Mouse (Mus musculus): ENCODE measurements around the gene Ccn2. TPM values are rescaled to one million over a fixed set of nuclear protein-coding genes. Genes with fewer than 3 reads are reported as not detected.
A peak's percentile ranks its signal among the peaks of the same experiment; 100 is the strongest.
"Not testable (repeated sequence)": the region's sequence is repeated elsewhere in the genome, so short reads cannot be mapped to it uniquely, and the experiment has no call there.

The Ccn2 gene
- total RNA-seq, 2 experiments from 2014 or later: not detected

DNA sequence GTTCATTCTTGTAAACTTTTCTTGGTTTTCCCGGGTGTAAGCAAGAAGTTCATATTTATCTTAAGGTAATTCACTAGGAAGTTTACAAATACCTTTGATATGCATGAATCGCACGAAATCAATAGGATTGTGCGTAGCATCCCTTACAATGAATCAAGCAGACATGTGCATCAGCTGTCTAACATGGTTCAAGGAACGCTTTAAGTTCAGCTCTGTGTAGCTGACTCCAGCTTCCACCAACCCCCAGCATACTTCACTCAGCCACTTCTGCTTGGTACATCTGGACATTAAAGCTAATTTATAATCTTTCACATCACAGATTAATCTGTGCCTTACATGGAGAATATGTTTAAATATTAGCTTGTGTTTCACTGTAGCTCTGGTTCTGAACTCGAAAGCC, 3.5 kb downstream of the Ccn2 start:
- ATAC-seq (replicated peaks; ENCODE audit: low FRiP score, low TSS enrichment, poor library complexity, severe bottlenecking): no peak

GRCm38 (mm10) chr10:24599802-24600201, 4.6 kb downstream of the Ccn2 start:
- no peak for ATAC-seq (replicated peaks; ENCODE audit: low FRiP score, low TSS enrichment, poor library complexity, severe bottlenecking)

- no peak for ATAC-seq (replicated peaks; ENCODE audit: low FRiP score, low TSS enrichment, poor library complexity, severe bottlenecking)
Measured at GRCm38 (mm10) chr10:24603035-24603434, 7.8 kb downstream of the Ccn2 start.

DNA sequence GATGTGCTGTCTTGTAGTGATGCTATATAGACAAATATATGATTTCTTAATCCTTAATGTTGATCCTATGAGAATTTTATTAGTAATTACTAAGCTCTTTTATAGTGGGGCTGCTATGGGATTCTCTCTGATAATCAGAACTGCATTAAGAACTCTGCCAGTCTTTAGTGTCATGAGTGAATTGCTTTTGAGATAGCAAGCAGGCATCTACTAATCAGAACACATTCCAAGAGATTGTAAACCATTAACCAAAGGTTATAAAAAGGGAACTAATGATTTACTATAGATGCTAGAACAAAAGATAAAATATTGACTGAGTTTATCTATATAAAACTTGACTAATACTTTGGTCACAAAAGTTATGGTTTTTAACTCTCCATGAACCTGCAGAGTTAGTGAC, 8.5 kb downstream of the Ccn2 start:
- no peak for ATAC-seq (replicated peaks; ENCODE audit: low FRiP score, low TSS enrichment, poor library complexity, severe bottlenecking)

DNA sequence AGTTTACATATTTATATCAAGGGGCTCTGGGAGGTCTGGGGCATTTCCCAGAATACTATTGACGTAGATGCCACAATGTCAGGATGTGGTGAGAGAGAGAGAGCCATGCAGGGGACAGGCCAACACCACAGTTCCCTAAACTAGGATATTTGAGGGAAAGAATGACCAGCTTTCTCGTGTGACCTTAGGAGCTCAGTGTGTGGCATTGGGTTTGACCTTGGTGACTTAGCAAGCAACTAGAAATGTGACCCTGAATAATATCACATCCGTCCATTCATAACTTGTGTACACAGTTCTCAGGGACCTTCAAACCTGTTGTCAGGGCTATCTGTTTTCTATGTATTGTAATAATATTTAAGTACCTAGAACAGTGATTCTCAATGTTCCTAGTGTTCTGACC, 13.9 kb downstream of the Ccn2 start:
- no peak for ATAC-seq (replicated peaks; ENCODE audit: low FRiP score, low TSS enrichment, poor library complexity, severe bottlenecking)

DNA sequence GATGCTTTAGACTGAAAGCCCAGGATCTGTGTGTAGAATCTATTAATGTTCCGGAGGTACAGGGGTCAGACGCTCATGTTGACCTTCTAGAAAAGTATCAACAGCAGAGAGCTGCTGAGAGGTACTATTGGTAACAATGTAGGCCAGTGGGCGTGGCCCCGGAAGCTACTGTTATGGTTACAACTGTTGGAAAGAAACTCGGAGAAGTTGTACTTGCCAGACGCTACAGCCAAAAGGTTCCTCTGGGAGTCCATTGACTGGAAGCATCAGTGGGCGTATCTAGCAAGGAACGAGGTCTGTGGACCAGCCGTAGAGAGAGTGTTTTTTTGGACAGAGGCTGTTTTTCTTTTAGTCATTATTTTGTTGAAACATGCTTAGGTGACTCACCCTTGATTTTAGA, 14.5 kb downstream of the Ccn2 start:
- no peak for ATAC-seq (replicated peaks; ENCODE audit: low FRiP score, low TSS enrichment, poor library complexity, severe bottlenecking)

GRCm38 (mm10) chr10:24614726-24615125, 19.5 kb downstream of the Ccn2 start:
- no peak for ATAC-seq (replicated peaks; ENCODE audit: low FRiP score, low TSS enrichment, poor library complexity, severe bottlenecking)

- no peak for ATAC-seq (replicated peaks; ENCODE audit: low FRiP score, low TSS enrichment, poor library complexity, severe bottlenecking)
Measured at GRCm38 (mm10) chr10:24615799-24616198, 20.6 kb downstream of the Ccn2 start.

DNA sequence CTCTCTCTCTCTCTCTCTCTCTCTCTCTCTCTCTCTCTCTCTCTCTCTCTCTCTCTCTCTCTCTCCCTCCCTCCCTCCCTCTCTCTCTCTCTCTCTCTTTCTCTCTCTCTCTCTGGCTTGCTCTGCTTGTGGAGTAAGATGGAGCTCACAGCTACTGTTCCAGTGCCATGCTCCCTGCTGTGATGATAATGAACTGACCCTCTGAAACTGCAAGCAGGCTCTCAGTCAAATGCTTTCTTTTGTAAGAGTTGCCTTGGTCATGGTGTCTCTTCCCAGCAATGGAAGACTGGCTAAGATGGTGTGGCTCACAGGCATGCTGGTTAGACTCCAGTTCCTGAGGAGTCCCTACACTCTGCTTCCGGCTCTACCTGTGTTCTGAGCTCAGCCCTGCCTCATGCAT, 21.3 kb downstream of the Ccn2 start:
- not testable (repeated sequence) for ATAC-seq (replicated peaks; ENCODE audit: low FRiP score, low TSS enrichment, poor library complexity, severe bottlenecking)

GRCm38 (mm10) chr10:24621572-24621971, 26.3 kb downstream of the Ccn2 start:
- ATAC-seq (replicated peaks; ENCODE audit: low FRiP score, low TSS enrichment, poor library complexity, severe bottlenecking): peak; percentile 60

- ATAC-seq (replicated peaks; ENCODE audit: low FRiP score, low TSS enrichment, poor library complexity, severe bottlenecking): peak; percentile 86
Measured at GRCm38 (mm10) chr10:24622586-24622985, 27.3 kb downstream of the Ccn2 start.

DNA sequence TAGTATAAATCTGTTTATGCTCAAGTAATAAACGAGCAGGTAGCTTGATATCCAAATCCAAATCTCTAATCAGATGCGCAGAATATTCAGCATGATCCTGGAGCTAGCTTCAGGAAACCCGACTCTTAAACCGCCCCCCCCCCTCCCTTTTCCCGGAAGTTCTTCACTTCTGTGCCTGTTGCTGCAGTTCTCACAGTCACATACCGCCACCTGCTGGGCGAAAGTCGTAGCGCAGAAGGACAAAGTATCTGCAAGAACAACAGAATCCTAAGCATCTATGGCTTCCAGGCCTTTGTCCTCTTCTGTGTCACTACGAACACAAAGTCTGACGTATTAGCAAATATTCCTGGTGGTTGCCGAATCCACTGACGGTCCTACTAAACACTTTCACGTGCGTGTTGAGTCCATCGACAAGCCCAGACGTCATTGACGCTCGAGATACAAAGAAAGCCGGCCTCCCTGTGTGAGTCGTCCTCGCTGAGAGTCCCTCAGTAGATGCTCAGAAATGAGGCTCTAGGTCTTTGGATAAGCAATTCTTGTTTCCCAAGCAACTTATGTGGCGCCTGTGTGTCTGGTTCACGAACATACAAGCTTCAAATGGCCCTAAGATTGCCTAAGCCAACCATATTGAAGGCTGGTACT, 29.9 kb downstream of the Ccn2 start:
- no peak for ATAC-seq (replicated peaks; ENCODE audit: low FRiP score, low TSS enrichment, poor library complexity, severe bottlenecking)

DNA sequence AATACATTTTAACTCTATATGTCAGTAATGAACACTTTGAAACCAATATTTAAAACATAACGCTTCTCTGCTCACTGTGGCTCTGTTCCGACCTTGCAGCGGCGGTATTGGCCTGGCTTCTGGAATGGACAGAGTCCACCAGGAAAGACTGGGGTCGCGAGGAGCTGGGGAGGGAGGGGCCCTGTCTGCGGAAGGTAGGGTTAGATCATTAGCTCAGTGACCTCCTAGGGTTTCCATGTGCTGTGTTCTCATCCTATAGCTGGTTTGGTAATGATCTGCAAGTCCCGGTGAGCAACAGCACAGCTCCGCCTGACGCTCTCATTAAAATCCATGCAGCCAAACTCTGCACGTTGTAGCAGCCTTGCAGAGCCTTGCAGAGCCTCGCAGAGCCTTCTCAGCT, 32.0 kb downstream of the Ccn2 start:
- ATAC-seq (replicated peaks; ENCODE audit: low FRiP score, low TSS enrichment, poor library complexity, severe bottlenecking): no peak

- ATAC-seq (replicated peaks; ENCODE audit: low FRiP score, low TSS enrichment, poor library complexity, severe bottlenecking): no peak
Measured at GRCm38 (mm10) chr10:24628466-24628865, 33.2 kb downstream of the Ccn2 start.

- ATAC-seq (replicated peaks; ENCODE audit: low FRiP score, low TSS enrichment, poor library complexity, severe bottlenecking): peak; percentile 72
Measured at GRCm38 (mm10) chr10:24629086-24629720, 34.0 kb downstream of the Ccn2 start.

DNA sequence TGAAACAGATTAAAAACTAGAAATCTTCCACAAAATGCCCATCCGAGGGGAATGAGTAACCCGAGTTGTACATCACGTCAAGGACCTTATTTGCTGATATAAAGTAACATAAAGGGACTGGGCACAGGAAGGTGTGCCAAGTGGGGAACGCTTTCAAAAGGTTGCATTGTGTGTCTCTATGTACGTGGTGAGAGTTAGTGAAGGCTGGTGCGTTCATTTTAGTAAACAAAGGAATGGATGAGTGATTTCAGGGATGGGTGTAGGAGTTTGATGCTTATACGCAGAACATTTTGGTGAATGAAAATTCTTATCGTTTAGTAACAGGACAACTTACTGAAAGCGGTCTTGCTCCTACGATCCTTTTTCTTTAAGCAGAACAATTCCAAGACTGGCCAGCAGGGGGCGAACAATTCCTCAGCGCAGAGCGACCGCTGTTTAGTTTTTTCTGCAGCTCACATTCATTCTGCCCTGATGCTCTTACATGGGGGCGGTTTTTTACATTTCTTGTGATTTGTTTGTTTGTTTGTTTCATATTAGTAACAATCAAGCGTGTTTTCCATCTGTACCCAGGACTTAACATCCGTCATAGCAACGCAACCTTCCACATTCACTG, 35.3 kb downstream of the Ccn2 start:
- peak; percentile 35 for ATAC-seq (replicated peaks; ENCODE audit: low FRiP score, low TSS enrichment, poor library complexity, severe bottlenecking)

DNA sequence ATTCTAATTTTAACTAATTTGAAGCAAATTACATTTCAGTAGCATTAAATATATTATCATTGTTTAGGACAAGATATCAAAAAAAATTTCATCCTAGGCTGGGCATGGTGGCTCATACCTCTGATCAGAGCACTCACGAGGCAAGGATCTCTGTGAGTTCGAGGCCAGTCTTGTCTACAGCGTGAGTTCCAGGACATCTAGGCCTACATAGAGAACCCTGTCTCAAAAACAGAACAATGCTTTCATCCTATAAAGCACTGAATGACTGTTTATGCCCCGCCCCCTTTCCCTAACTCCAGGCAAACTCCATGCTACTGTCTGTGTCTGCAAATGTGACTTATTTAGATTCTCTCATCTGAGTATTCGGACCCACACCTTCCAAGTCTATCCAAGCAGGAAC, 35.9 kb downstream of the Ccn2 start:
- no peak for ATAC-seq (replicated peaks; ENCODE audit: low FRiP score, low TSS enrichment, poor library complexity, severe bottlenecking)

- no peak for ATAC-seq (replicated peaks; ENCODE audit: low FRiP score, low TSS enrichment, poor library complexity, severe bottlenecking)
Measured at GRCm38 (mm10) chr10:24634288-24634687, 39.0 kb downstream of the Ccn2 start.

DNA sequence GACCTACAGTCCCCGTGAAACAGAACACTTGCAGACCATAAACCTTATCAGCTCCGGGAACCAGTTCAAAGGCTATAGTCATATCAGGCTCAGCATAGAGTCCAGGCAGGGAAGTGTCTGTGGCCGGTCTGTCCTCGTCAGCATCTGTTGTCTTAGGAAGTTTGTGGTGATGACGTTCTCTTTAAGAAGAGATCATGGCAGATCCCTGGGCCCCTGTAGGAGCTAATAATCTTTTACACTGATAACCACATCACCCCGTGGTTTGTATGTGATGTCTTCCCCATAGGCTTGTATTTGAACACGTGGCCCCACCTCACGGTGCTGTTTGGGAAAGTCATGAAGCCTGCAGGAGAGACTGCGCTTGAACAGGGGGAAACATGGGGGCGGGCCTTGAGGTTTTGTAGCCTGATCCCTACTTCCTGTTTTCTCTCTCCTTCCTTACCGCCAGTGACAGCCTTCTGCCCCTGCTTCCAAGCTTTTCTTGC, 40.1 kb downstream of the Ccn2 start:
- peak; percentile 55 for ATAC-seq (replicated peaks; ENCODE audit: low FRiP score, low TSS enrichment, poor library complexity, severe bottlenecking)

DNA sequence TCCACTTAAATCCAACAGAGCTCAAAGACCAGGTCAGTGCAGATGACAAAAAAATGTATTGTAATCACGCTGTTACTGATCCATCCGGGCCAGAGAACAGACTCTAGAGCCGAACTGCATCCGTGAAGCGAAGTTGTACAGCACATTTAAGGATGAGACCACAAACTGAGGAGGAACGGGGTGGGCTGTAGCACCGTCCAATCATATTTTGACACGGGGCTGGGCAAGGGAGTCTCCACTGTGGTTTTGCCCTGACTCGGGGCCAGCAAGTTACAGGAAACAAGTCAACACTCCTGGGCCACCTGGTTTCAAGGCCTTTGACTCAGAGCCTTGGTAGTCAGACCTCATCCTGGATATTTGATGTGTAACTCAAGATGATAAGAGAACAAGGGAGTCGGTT, 40.6 kb downstream of the Ccn2 start:
- peak; percentile 42; the same call in 1 of the 2 replicates for ATAC-seq (replicated peaks; ENCODE audit: low FRiP score, low TSS enrichment, poor library complexity, severe bottlenecking)

DNA sequence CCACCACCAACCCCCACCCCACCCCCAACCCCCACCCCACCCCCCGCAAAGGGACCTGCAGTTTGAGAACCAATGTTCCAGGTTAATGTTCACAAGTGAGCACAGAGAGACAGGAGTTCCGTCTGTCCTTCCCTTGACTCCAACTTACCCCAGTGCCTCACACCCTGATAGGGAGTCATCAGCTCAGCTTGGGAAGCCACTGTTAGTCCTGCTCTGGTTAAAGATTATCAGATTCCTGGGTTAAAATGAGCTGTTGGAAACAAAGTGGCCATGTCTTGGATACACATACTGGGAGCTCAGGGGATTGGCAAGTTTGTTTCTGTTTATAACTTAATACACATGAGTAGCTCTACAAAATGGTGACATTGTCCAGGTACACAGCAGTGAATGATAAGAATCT, 41.7 kb downstream of the Ccn2 start:
- ATAC-seq (replicated peaks; ENCODE audit: low FRiP score, low TSS enrichment, poor library complexity, severe bottlenecking): no peak
